Mouse (Mus musculus) lung, embryonic 16.5 days (tissue): ENCODE data around the gene Taf15. TPM values are rescaled to one million over a fixed set of nuclear protein-coding genes. Genes with fewer than 3 reads are reported as not detected.

Source experiments
- ATAC-seq: fragments of 200-750 bp; cut with Nextera tagmentation; 2 replicates; pipeline ENCODE4 v1.8.0; 2017; ENCODE audit warnings: low read depth, mild to moderate bottlenecking, moderate library complexity
- H3K27ac ChIP-seq: fragments of 300-500 bp; sonication (generic); 2 replicates; pipeline ENCODE4 v1.5.1; 2014; ENCODE audit warnings: mild to moderate bottlenecking, control low read depth, low read length
- H3K27me3 ChIP-seq: fragments of 300-500 bp; sonication (generic); 2 replicates; pipeline ENCODE4 v1.6.1; 2014; ENCODE audit warnings: low read depth, low read length, mixed read lengths; ENCODE audit not compliant: control insufficient read depth, insufficient read depth
- H3K36me3 ChIP-seq: fragments of 300-500 bp; sonication (generic); 2 replicates; pipeline ENCODE4 v1.6.1; 2014; ENCODE audit warnings: low read length; ENCODE audit not compliant: control insufficient read depth, insufficient read depth
- H3K4me1 ChIP-seq: fragments of 300-500 bp; sonication (generic); replicated peaks from 2 replicates; pipeline ENCODE4 v1.6.1; 2014; ENCODE audit warnings: low read length, mixed read lengths; ENCODE audit not compliant: control insufficient read depth, insufficient read depth
- H3K4me2 ChIP-seq: fragments of 300-500 bp; sonication (generic); 2 replicates; pipeline ENCODE4 v1.6.1; 2014; ENCODE audit warnings: low read depth, low read length, control low read depth
- H3K4me3 ChIP-seq: fragments of 300-500 bp; sonication (generic); 2 replicates; pipeline ENCODE4 v1.5.1; 2014; ENCODE audit warnings: mild to moderate bottlenecking, low read length, control low read depth
- H3K9ac ChIP-seq: fragments of 300-500 bp; sonication (generic); 2 replicates; pipeline ENCODE4 v1.6.1; 2014; ENCODE audit warnings: low read length, control low read depth
- H3K9me3 ChIP-seq: fragments of 300-500 bp; sonication (generic); 2 replicates; pipeline ENCODE4 v1.6.1; 2016; ENCODE audit warnings: low read length; ENCODE audit not compliant: control insufficient read depth
- WGBS: fragments of 180-500 bp; shearing (Covaris S2); extraction: QIAGEN DNeasy Blood & Tissue Kit; methylation state at CpG from one replicate; pipeline ENCODE4 v1.1.7; 2014; 5-methylcytosine and 5-hydroxymethylcytosine counted together
- polyA plus RNA-seq: library from polyadenylated mRNA; unstranded; fragments of >200 nt; fragmentation: Nextera tagmentation; extraction: Ambion mirVana; gene quantifications from 2 replicates; pipeline ENCODE4 v1.2.1, GENCODE M21; 2015

Taf15 gene
- 12.3 and 13.9 TPM in 2 replicates for polyA plus RNA-seq

DNA sequence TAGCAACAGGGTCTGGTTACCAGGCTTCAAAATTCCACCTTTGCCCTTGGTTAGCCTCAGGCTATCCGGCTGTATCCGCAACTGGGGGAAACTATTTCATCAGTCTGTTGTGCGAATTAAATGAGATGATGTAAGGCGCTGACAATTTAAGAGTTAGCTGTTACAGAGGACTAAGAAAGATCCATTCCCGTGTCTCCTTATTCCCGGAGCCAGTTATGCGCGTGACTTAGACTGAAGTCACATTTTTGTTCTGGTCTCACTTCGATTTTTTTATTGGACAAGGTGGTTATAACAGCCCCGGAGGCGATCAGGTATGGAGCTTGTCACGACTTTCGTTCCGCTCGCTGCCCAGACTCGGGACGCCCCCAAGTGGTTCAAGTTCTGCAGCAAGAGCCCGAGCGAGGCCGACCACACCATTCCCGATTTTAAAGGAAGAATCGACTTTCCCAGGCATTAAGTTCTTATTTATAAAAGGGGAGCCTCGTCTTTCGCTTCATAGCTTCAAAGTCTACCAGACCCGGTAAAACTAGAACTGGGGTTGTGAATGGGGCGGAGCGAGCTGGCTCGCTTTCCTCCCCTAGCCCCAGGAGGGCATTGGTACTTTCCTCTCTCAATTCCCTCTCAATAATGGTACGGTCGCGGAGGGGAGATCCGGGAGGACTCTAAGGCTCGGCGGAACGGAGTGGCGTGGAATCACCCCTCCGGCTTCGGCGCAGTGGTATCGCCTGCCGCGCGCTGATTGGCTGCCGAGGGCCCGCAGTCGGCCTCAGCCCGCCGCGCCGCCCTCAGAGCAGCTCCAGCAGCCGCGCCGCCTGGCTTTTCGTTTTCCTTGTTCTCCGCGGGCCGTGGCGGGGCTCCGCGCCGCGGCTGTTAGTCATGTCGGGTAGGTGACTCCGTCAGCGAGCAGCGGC, at the start of gene Taf15:
Gene Taf15 (plus strand): TSS at position 763 of the 911 bp plus-strand sequence.
- H3K27me3 ChIP-seq: no peaks in the 10 kb centered on the region
- WGBS: under 1% methylated on average over 64 of the region's 66 CpGs
- ATAC-seq: peak; percentile 99

GRCm38 (mm10) chr11:83424681-83425080, 48.2 kb upstream of the Taf15 start:
- no peak overlapping the region for H3K27ac ChIP-seq
- H3K4me3 ChIP-seq: no peak overlapping the region
- H3K27me3 ChIP-seq: peaks cover 22% of the 10 kb centered on the region
- H3K36me3 ChIP-seq: no peaks in the 10 kb centered on the region
- peak; percentile 68; the same call in 1 of the 2 replicates for ATAC-seq
- H3K4me2 ChIP-seq: no peak overlapping the region
- WGBS: 5% methylated on average over 8 of the region's 8 CpGs
- no peaks in the 10 kb centered on the region for H3K9me3 ChIP-seq
- H3K4me1 ChIP-seq: no peaks in the 10 kb centered on the region
- no peak overlapping the region for H3K9ac ChIP-seq

More for the DNA sequence above, at the start of gene Taf15:
- H3K36me3 ChIP-seq: no peaks in the 10 kb centered on the region; the same call in 1 of the 2 replicates
- H3K4me2 ChIP-seq: peak within 1 kb of the TSS; percentile 92
- no peaks in the 10 kb centered on the region for H3K9me3 ChIP-seq
- H3K4me3 ChIP-seq: peak within 1 kb of the TSS; percentile 92
- H3K4me1 ChIP-seq: peaks cover 11% of the 10 kb centered on the region
- H3K9ac ChIP-seq: peak within 1 kb of the TSS; percentile 96
- peak within 1 kb of the TSS; percentile 96 for H3K27ac ChIP-seq

DNA sequence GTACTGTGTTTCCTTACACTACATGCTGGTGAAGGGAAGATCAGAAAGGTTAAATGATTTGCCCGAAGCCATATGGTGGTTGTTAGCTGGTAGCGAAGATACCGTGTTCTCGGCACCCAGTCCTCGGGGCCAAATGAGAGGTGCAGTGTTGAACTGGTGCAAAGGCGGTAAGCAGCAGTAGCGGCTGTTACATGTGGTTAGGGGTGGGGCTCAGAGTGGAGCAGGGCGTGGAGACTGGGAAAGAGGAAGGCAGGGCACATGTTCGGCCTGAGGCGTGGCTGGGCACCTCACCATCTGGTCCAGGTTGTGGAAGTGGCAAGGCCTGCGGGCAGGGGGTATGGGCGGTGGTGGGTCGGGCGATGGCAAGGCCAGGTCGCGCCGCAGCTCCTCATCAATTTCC, 45.9 kb upstream of the Taf15 start:
- WGBS: 22% methylated on average over 17 of the region's 17 CpGs
- Histone ChIP-seq H3K9ac (no peak overlapping the region), H3K36me3 (no peaks in the 10 kb centered on the region), H3K9me3 (no peaks in the 10 kb centered on the region), H3K27ac (no peak overlapping the region), H3K4me2 (no peak overlapping the region), H3K4me1 (no peaks in the 10 kb centered on the region), H3K4me3 (no peak overlapping the region), H3K27me3 (peaks cover 21% of the 10 kb centered on the region)
- ATAC-seq: no peak

GRCm38 (mm10) chr11:83429355-83429754, 43.5 kb upstream of the Taf15 start, which contains the start of gene Gas2l2:
Gene Gas2l2, minus strand, starts transcription at chr11:83429455.
- 50% methylated on average over 5 of the region's 5 CpGs for WGBS
- Histone ChIP-seq H3K27me3 (peaks cover 21% of the 10 kb centered on the region), H3K27ac (no peak within 1 kb of the TSS), H3K9me3 (no peaks in the 10 kb centered on the region), H3K4me3 (no peak within 1 kb of the TSS), H3K9ac (no peak within 1 kb of the TSS), H3K4me2 (no peak within 1 kb of the TSS), H3K4me1 (no peaks in the 10 kb centered on the region), H3K36me3 (no peaks in the 10 kb centered on the region)
- no peak for ATAC-seq

DNA sequence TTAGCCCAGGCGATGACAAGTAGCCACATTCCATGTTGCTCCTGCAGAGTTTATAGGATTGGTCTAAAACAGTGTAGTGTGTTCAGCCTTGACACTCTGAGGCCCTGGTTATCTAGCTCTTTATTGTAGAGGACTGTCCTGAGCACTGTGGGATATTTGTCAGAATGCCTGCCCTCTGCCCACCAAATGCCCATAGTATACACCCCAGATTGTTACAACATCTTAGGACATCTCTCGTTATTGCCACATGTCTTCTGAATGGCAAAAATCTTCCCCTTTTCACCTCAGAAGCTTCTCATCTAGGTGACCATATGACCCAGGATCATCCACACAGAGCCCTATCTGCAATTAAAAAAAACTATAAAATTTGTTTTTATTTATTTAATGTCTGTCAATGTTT, 40.4 kb upstream of the Taf15 start:
- Histone ChIP-seq H3K4me3 (no peak overlapping the region), H3K9ac (no peak overlapping the region), H3K4me1 (no peaks in the 10 kb centered on the region), H3K27ac (no peak overlapping the region), H3K4me2 (no peak overlapping the region), H3K9me3 (no peaks in the 10 kb centered on the region), H3K36me3 (no peaks in the 10 kb centered on the region), H3K27me3 (peaks cover 15% of the 10 kb centered on the region)
- 68% methylated on average over 2 of the region's 2 CpGs for WGBS
- ATAC-seq: no peak

GRCm38 (mm10) chr11:83437377-83437776, 35.5 kb upstream of the Taf15 start, which contains the start of gene 1700020L24Rik:
Gene 1700020L24Rik, plus strand, starts transcription at chr11:83437677.
- Histone ChIP-seq H3K9ac (no peak within 1 kb of the TSS), H3K27me3 (peaks cover 15% of the 10 kb centered on the region), H3K27ac (no peak within 1 kb of the TSS), H3K4me1 (0 out of 2 replicates have a peak, but pooled peaks cover 2% of the 10 kb centered on the region), H3K4me2 (no peak within 1 kb of the TSS), H3K4me3 (no peak within 1 kb of the TSS), H3K9me3 (no peaks in the 10 kb centered on the region), H3K36me3 (no peaks in the 10 kb centered on the region)
- ATAC-seq: no peak
- WGBS: 77% methylated on average over 1 of the region's 1 CpGs

DNA sequence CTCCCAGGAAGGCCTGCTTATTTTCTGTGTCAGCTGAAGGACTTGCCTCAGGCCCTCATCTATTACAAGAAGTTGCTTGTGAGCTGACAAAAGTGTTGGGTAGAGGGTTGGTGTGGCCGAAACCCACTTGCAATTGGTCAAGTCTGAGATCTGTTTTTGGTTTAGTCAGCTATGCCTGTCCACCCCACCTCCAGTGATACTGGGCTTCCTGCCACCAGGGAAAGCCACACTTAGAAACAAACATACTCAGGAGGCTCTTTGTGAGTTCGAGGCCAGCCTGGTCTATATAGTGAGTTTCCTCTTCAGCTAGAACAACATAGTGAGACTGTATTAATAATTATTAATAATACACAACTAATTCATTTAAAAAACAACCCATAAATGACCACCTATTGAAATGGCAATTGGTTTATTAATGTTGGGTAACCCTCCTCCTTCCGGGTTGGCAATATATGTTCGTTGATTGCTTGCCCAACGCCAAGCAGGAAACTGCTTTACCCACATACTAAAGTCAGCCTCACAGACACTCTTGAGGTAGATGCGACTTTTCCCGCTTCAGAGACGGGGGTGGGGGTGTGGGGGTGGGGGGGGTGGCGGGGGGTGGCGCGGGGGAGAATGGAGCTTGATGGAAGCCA, 33.3 kb upstream of the Taf15 start:
- Histone ChIP-seq H3K27me3 (peaks cover 35% of the 10 kb centered on the region), H3K36me3 (no peaks in the 10 kb centered on the region), H3K9ac (no peak overlapping the region; the same call in 1 of the 2 replicates), H3K4me1 (peaks cover 7% of the 10 kb centered on the region; the same call in 1 of the 2 replicates), H3K27ac (no peak overlapping the region), H3K4me2 (peak overlapping the region; percentile 95), H3K9me3 (no peaks in the 10 kb centered on the region), H3K4me3 (peak overlapping the region; percentile 68)
- WGBS: 33% methylated on average over 11 of the region's 11 CpGs
- ATAC-seq: no peak

GRCm38 (mm10) chr11:83440081-83441064, 32.5 kb upstream of the Taf15 start:
- Histone ChIP-seq H3K27me3 (peaks cover 41% of the 10 kb centered on the region), H3K4me3 (peak overlapping the region; percentile 68), H3K27ac (no peak overlapping the region), H3K9ac (peak overlapping the region; percentile 68), H3K4me2 (peak overlapping the region; percentile 95), H3K36me3 (no peaks in the 10 kb centered on the region), H3K9me3 (no peaks in the 10 kb centered on the region), H3K4me1 (peaks cover 10% of the 10 kb centered on the region; the same call in 1 of the 2 replicates)
- peak; percentile 96 for ATAC-seq
- under 1% methylated on average over 63 of the region's 75 CpGs for WGBS
